Mouse (Mus musculus): ENCODE measurements around the gene Lrrc20. TPM values are rescaled to one million over a fixed set of nuclear protein-coding genes. Genes with fewer than 3 reads are reported as not detected.

Lrrc20 gene
- polyA plus RNA-seq, 1 experiment from 2014 or later, result 10.9 TPM

DNA sequence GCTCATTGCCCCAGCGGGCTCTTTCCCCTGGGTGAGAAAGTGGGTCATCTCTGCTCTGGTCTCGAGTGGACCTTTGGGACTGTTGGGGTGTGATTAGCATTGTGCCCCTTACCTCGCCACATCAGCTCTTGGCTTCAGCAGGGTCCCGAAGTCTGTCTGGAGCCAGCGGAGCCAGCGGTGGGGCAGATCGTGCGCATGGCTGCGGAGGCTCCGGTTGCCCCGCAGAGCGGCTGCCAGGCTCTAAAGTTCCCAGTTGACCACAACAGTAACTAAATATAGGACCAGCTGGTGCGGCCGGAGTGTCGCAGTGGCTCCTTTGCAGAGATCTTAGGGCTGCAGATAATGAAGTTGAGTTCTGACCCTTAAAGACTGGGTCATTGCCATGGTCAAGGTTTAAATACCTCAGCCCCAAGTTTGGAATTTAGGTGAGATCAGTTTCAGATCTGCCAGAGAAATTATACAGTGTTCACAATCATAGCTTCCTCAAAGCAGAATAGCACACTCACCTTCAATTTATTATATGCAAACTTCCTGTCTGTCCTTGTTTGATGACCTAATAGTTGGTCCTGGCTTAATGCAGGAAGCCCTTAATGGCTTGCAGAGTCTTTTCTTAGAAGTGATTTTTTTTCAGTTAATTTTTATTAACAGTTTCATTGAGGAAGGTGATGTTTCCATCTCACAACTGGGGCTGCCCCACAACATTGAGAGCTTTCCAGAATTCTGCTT is 1.0 kb downstream of the Lrrc20 start:
- 0 out of 2 replicates have a peak, but pooled peaks have one; percentile 4 for ATAC-seq (ENCODE audit: insufficient number of reproducible peaks, insufficient read depth, low FRiP score, low TSS enrichment)
- Histone ChIP-seq H3K27ac (0 out of 2 replicates have a peak overlapping the region, but pooled peaks have one; percentile 77), H3K9me3 (no peaks in the 10 kb centered on the region), H3K27me3 (no peaks in the 10 kb centered on the region), H3K9ac (peak overlapping the region; percentile 73; the same call in 1 of the 2 replicates), H3K4me1 (peaks cover 13% of the 10 kb centered on the region), H3K36me3 (no peaks in the 10 kb centered on the region), H3K4me2 (replicated peaks) (peak overlapping the region; percentile 87), H3K4me3 (peak overlapping the region; percentile 83)
- WGBS, result 1% methylated on average over 15 of the region's 15 CpGs

DNA sequence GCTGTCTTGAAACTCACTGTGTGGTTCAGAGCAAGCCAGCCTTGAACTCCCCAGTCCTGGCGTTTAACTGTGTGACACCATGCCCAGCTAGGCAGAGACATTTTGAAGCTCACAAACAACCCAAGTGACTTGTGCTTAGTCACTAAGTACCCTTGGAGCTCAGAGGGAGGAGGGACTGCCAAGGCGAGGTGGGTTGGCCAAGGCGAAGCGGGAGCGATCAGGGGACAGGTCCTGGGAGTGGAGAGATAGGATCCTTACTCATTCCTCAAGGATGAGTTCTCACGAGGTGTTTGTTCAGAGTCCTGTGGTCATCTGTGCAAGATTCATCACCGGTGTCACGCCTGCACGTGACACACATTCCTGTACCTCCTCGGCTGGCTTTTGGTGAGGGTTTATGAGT is 3.9 kb downstream of the Lrrc20 start:
- ATAC-seq (ENCODE audit: insufficient number of reproducible peaks, insufficient read depth, low FRiP score, low TSS enrichment), result no peak
- no peaks in the 10 kb centered on the region for H3K36me3 ChIP-seq

DNA sequence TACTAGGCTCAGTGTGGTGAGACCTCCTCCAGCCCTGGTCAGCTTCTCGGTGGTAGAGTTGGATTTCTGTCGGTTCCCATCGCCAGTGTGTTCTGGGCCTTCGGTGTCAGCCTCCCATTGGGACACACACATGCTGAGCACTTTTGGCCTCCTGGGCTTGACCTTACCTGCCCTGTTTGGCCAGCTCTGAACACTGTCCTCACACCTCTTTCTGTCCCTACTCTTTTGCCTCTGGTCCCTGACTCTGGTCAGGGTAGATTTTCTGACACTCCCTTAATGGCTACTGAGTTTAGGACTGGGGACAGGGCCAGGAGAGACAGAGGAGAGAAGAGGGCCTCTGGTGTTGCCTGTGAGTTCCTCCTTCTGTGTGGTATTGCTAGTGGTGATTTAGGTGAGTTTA is 4.3 kb downstream of the Lrrc20 start:
- WGBS, result 97% methylated on average over 4 of the region's 4 CpGs
- ATAC-seq (ENCODE audit: insufficient number of reproducible peaks, insufficient read depth, low FRiP score, low TSS enrichment), result no peak

More for the DNA sequence above, 3.9 kb downstream of the Lrrc20 start:
- H3K9me3 ChIP-seq, result no peaks in the 10 kb centered on the region
- no peak overlapping the region for H3K4me2 ChIP-seq (replicated peaks)
- H3K4me1 ChIP-seq, result peaks cover 13% of the 10 kb centered on the region
- no peaks in the 10 kb centered on the region for H3K27me3 ChIP-seq
- no peak overlapping the region for H3K9ac ChIP-seq
- 91% methylated on average over 10 of the region's 10 CpGs for WGBS
- no peak overlapping the region for H3K4me3 ChIP-seq
- H3K27ac ChIP-seq, result no peak overlapping the region

DNA sequence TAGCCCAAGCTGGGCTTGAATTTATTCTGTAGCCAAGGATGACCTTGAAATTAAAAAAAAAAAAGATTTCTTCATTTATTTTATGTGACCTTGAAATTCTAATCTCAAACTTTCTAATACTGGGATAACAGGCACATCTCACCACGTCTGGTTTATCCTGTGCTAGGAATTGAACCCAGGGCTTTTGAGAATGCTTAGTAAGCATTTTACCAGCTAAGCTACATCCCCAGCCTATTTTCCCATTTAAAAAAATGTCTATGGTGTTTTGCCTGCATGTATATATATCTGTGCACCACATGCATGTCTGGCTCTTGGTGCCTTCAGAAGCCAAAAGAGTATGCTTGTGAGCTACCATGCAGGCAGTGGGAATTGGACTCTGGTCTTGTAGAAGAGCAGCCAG is 4.9 kb downstream of the Lrrc20 start:
- H3K4me3 ChIP-seq, result no peak overlapping the region
- 61% methylated on average over 1 of the region's 1 CpGs for WGBS
- H3K9me3 ChIP-seq, result no peaks in the 10 kb centered on the region

More for the DNA sequence above, 4.3 kb downstream of the Lrrc20 start:
- H3K4me1 ChIP-seq, result peaks cover 9% of the 10 kb centered on the region
- no peak overlapping the region for H3K9ac ChIP-seq
- no peaks in the 10 kb centered on the region for H3K9me3 ChIP-seq
- no peaks in the 10 kb centered on the region for H3K27me3 ChIP-seq
- no peak overlapping the region for H3K4me2 ChIP-seq (replicated peaks)
- no peak overlapping the region for H3K27ac ChIP-seq
- H3K4me3 ChIP-seq, result no peak overlapping the region
- no peaks in the 10 kb centered on the region for H3K36me3 ChIP-seq

DNA sequence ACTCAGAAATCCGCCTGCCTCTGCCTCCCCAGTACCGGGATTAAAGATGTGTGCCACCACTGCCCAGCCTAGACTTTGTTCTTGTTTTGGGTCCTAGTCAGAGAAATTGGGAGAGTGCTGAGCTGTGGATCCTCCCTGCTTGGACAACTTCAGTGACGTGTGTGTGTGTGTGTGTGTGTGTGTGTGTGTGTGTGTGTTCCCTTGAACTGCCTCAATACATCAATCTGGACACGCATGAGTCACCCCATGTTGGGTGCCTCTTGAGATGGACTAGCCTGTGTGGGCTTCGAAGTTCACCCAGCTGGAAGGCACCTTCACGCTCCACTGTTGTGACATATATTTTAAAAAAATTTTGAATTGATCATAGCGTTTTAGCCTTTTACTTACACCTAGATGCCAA is 7.2 kb downstream of the Lrrc20 start:
- ATAC-seq (ENCODE audit: insufficient number of reproducible peaks, insufficient read depth, low FRiP score, low TSS enrichment), result no peak
- Histone ChIP-seq H3K9ac (no peak overlapping the region), H3K36me3 (no peaks in the 10 kb centered on the region), H3K9me3 (no peaks in the 10 kb centered on the region), H3K27me3 (no peaks in the 10 kb centered on the region), H3K4me2 (replicated peaks) (no peak overlapping the region), H3K4me3 (no peak overlapping the region), H3K27ac (no peak overlapping the region), H3K4me1 (no peaks in the 10 kb centered on the region)
- WGBS, result 94% methylated on average over 7 of the region's 7 CpGs

More for the DNA sequence above, 4.9 kb downstream of the Lrrc20 start:
- H3K27me3 ChIP-seq, result no peaks in the 10 kb centered on the region
- no peak overlapping the region for H3K27ac ChIP-seq
- no peak overlapping the region for H3K4me2 ChIP-seq (replicated peaks)
- no peaks in the 10 kb centered on the region for H3K36me3 ChIP-seq
- peaks cover 9% of the 10 kb centered on the region; the same call in 1 of the 2 replicates for H3K4me1 ChIP-seq
- no peak overlapping the region for H3K9ac ChIP-seq
- ATAC-seq (ENCODE audit: insufficient number of reproducible peaks, insufficient read depth, low FRiP score, low TSS enrichment), result no peak

DNA sequence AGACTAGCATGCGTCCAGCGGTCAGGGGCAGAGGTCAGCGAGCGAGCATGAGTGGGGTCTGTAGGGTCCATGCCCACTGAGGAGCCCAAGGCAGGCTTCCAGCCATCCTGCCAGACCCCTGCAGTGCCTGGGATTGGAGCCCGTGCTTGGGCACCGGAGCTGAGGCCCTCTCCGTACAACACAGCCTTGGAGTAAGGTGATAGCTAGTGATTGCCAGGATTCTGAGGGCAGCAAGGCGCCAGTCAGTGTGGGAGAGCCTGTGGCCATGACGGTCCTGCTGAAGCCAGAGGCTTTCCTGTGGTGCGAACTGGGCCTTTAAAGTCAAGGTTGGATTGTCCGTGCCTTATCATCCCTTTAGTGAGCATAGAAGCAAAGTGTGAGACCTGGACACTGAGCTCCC is 9.2 kb downstream of the Lrrc20 start:
- Histone ChIP-seq H3K9ac (no peak overlapping the region), H3K27me3 (no peaks in the 10 kb centered on the region)

DNA sequence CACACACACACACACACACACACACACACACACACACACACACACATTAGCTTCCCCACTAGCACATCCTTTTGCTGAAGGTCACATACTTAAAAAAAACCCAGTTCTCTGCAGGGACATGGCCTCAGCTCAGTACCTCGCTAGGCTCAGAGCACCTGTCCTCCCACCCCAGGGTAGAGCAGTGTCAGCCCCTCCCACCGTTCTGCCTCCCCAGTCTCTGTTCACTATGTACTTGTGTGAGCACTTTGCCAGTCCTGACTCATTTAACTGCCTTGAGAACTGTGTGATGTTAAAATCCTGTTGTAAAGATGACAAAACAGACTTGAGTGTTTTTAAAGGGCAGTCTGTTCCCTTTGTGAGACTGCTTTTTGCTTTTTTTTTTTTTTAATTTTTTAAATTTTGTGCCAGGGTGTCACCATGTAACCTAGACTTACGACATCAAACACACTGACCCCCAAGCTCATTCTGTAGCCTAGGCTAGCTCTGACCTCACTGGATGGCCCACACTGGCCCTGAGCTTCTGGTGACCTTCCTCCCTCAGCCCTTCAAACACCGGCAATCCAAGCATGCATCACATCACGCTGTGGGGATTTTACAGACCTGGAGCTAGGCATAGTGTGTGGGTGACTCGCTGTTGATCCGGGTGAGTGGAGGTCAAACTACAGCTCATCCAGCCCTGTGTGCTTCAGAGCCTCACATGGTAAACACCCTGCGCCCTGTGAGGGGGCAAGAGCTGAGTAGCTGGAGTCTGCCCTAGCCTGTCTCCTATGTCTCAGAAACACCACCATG is 11.1 kb downstream of the Lrrc20 start:
- Histone ChIP-seq H3K4me2 (replicated peaks) (no peak overlapping the region), H3K4me1 (no peaks in the 10 kb centered on the region), H3K9me3 (no peaks in the 10 kb centered on the region), H3K27me3 (no peaks in the 10 kb centered on the region), H3K27ac (no peak overlapping the region), H3K36me3 (no peaks in the 10 kb centered on the region), H3K9ac (no peak overlapping the region), H3K4me3 (no peak overlapping the region)
- 89% methylated on average over 8 of the region's 8 CpGs for whole genome bisulfite sequencing
- no peak for ATAC-seq (ENCODE audit: insufficient number of reproducible peaks, insufficient read depth, low FRiP score, low TSS enrichment)

More for the DNA sequence above, 9.2 kb downstream of the Lrrc20 start:
- Histone ChIP-seq H3K4me3 (no peak overlapping the region), H3K9me3 (no peaks in the 10 kb centered on the region), H3K36me3 (no peaks in the 10 kb centered on the region), H3K4me2 (replicated peaks) (no peak overlapping the region), H3K4me1 (no peaks in the 10 kb centered on the region), H3K27ac (no peak overlapping the region)
- ATAC-seq (ENCODE audit: insufficient number of reproducible peaks, insufficient read depth, low FRiP score, low TSS enrichment), result no peak
- 82% methylated on average over 11 of the region's 11 CpGs for WGBS

DNA sequence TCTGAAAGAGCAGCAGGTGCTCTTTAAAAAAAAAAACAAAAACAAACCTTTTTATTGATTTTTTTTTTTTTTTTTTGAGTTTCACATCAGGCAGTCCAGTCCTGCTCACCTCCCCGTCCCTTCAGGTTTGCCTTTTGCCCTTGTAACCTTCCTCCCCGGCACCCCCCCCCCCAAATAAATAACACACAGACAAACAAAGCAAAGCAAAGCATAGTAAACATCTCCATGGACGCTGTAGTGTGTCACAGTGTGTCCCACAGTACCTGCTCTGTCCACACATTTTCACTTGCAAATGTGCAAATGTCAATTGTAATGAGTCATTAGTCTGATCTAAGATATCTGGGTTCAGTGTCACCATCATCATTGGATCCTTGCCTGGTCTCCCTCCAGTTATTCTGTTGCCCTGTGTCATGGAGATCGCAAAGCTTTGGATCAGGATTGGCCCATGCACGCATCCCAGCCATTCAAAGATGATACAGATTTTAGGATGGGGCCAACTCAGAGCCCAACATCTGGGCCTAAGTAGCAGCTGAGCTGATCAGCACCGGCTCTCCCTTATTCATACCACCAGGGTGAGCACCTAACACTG is 13.0 kb downstream of the Lrrc20 start:
- Histone ChIP-seq H3K4me2 (replicated peaks) (no peak overlapping the region), H3K4me1 (no peaks in the 10 kb centered on the region), H3K27me3 (no peaks in the 10 kb centered on the region), H3K9ac (no peak overlapping the region), H3K4me3 (no peak overlapping the region), H3K36me3 (no peaks in the 10 kb centered on the region), H3K9me3 (no peaks in the 10 kb centered on the region), H3K27ac (no peak overlapping the region)
- no peak for ATAC-seq (ENCODE audit: insufficient number of reproducible peaks, insufficient read depth, low FRiP score, low TSS enrichment)
- WGBS, result 87% methylated on average over 6 of the region's 6 CpGs

DNA sequence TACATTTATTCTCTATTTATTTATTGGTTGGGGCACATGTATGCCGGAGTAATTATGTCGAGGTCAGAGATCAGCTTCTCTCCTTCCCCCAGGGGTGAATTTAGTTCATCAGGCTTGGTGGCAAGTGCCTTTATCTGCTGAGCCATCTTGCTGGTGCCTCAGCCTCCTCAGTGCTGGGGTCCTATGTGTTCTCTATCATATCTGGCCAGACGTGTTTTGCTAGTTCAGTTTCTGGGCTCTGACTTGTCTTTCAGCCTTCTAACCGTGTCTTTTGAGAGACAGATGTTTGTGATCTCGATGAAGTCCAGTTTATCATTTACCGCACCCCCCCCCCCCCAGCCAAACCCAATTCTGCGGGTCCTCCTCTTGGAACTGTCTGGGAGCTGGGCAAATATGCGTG is 16.0 kb downstream of the Lrrc20 start:
- H3K27me3 ChIP-seq, result no peaks in the 10 kb centered on the region
- H3K4me1 ChIP-seq, result peaks cover 26% of the 10 kb centered on the region
- H3K4me2 ChIP-seq (replicated peaks), result no peak overlapping the region
- no peak overlapping the region for H3K9ac ChIP-seq
- H3K4me3 ChIP-seq, result no peak overlapping the region
- WGBS, result 40% methylated on average over 8 of the region's 8 CpGs
- ATAC-seq (ENCODE audit: insufficient number of reproducible peaks, insufficient read depth, low FRiP score, low TSS enrichment), result no peak
- no peaks in the 10 kb centered on the region for H3K9me3 ChIP-seq
- no peaks in the 10 kb centered on the region for H3K36me3 ChIP-seq
- H3K27ac ChIP-seq, result no peak overlapping the region

DNA sequence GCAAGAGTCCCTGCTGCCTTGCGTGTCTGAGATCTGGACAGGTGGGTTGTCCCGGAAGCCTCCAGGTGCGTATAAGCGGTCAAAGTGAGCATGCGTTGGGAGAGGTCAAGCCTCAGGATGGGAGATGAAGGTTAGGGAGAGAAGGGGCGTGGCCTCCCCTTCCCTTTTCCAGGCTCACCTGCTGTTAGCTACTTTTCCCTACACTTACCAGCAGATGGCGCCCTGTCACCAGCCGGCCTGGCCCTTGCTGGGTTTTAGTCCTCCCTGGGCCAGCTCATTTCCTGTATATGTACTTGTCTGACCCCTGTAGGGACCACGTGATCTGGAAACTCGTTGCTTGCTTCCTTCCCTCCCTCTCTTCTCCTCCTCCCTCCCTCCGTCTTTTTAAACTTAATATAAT is 16.4 kb downstream of the Lrrc20 start:
- H3K9ac ChIP-seq, result no peak overlapping the region
- 9% methylated on average over 11 of the region's 11 CpGs for WGBS
- H3K4me2 ChIP-seq (replicated peaks), result no peak overlapping the region
- H3K4me3 ChIP-seq, result no peak overlapping the region
- ATAC-seq (ENCODE audit: insufficient number of reproducible peaks, insufficient read depth, low FRiP score, low TSS enrichment), result no peak
- no peak overlapping the region for H3K27ac ChIP-seq
- H3K27me3 ChIP-seq, result no peaks in the 10 kb centered on the region
- H3K9me3 ChIP-seq, result no peaks in the 10 kb centered on the region
- peaks cover 29% of the 10 kb centered on the region for H3K4me1 ChIP-seq
- no peaks in the 10 kb centered on the region for H3K36me3 ChIP-seq

DNA sequence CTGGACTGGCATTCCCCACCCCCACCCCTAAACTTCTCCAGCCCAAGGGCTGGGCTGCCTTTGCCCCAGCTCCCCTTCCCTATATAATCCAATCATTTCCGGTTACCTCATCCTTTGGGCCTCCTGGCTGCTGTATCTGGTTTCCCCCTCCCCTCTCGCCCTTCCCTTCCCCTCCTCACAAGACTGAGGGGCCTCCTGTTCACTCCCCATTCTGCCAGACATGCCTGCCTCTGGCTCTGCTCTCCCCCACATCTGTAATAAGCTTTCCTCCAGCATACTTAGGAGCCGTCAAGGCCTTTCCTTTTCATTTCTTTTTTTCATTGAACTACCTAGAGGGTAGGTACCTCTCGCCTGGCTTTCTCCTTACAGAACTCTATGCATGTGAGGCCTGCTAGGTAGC is 19.9 kb downstream of the Lrrc20 start:
- no peaks in the 10 kb centered on the region for H3K27me3 ChIP-seq
- H3K4me2 ChIP-seq (replicated peaks), result no peak overlapping the region
- 22% methylated on average over 4 of the region's 4 CpGs for WGBS
- ATAC-seq (ENCODE audit: insufficient number of reproducible peaks, insufficient read depth, low FRiP score, low TSS enrichment), result peak; percentile 65; the same call in 1 of the 2 replicates
- H3K27ac ChIP-seq, result peak overlapping the region; percentile 87
- H3K9ac ChIP-seq, result no peak overlapping the region
- H3K4me1 ChIP-seq, result peaks cover 29% of the 10 kb centered on the region
- H3K36me3 ChIP-seq, result no peaks in the 10 kb centered on the region
- H3K4me3 ChIP-seq, result no peak overlapping the region
- H3K9me3 ChIP-seq, result no peaks in the 10 kb centered on the region
